Mouse (Mus musculus): Measurements from ENCODE around the gene Tedc1. TPM values are rescaled to one million over a fixed set of nuclear protein-coding genes. Genes with fewer than 3 reads are reported as not detected.

The Tedc1 gene
- polyA plus RNA-seq, 1 experiment = 1.3 TPM

- Histone ChIP-seq H3K4me1 (ENCODE audit: control insufficient read depth, insufficient read depth, low read length) (no peaks in the 10 kb centered on the region), H3K27ac (ENCODE audit: insufficient read depth, low read depth, low read length) (no peak overlapping the region), H3K27me3 (replicated peaks; ENCODE audit: control insufficient read depth, insufficient read depth, low read length) (no peaks in the 10 kb centered on the region), H3K36me3 (ENCODE audit: control insufficient read depth, insufficient read depth, low read length) (no peaks in the 10 kb centered on the region), H3K4me3 (ENCODE audit: insufficient read depth, low read depth, low read length) (no peak overlapping the region)
- TF ChIP-seq CTCF (conservative IDR thresholded peaks at IDR 0.05; ENCODE audit: insufficient read depth, insufficient read length, low read depth, low read length) (peak; percentile 87), POLR2A (IDR thresholded peaks at IDR 0.05; ENCODE audit: low read depth, low read length) (no peak)
- 83% methylated on average over 20 of the region's 20 CpGs for WGBS
- peak; percentile 81 for DNase-seq
These were observed 36.5 kb upstream of the Tedc1 start for GRCm38 (mm10) chr12:113119516-113120410.

GRCm38 (mm10) chr12:113124726-113125125, 31.5 kb upstream of the Tedc1 start:
- no peak for TF ChIP-seq POLR2A (IDR thresholded peaks at IDR 0.05; ENCODE audit: low read depth, low read length)
- TF ChIP-seq CTCF (conservative IDR thresholded peaks at IDR 0.05; ENCODE audit: insufficient read depth, insufficient read length, low read depth, low read length) = no peak
- Histone ChIP-seq H3K27me3 (replicated peaks; ENCODE audit: control insufficient read depth, insufficient read depth, low read length) (no peaks in the 10 kb centered on the region), H3K4me3 (ENCODE audit: insufficient read depth, low read depth, low read length) (no peak overlapping the region), H3K27ac (ENCODE audit: insufficient read depth, low read depth, low read length) (no peak overlapping the region), H3K36me3 (ENCODE audit: control insufficient read depth, insufficient read depth, low read length) (no peaks in the 10 kb centered on the region), H3K4me1 (ENCODE audit: control insufficient read depth, insufficient read depth, low read length) (no peaks in the 10 kb centered on the region)
- WGBS = 72% methylated on average over 6 of the region's 6 CpGs
- no peak for DNase-seq

GRCm38 (mm10) chr12:113130732-113131131, 25.5 kb upstream of the Tedc1 start:
- Histone ChIP-seq H3K27ac (ENCODE audit: insufficient read depth, low read depth, low read length) (no peak overlapping the region), H3K36me3 (ENCODE audit: control insufficient read depth, insufficient read depth, low read length) (peaks cover 1% of the 10 kb centered on the region; the same call in 1 of the 2 replicates), H3K4me1 (ENCODE audit: control insufficient read depth, insufficient read depth, low read length) (no peaks in the 10 kb centered on the region), H3K27me3 (replicated peaks; ENCODE audit: control insufficient read depth, insufficient read depth, low read length) (no peaks in the 10 kb centered on the region), H3K4me3 (ENCODE audit: insufficient read depth, low read depth, low read length) (no peak overlapping the region)
- TF ChIP-seq CTCF (conservative IDR thresholded peaks at IDR 0.05; ENCODE audit: insufficient read depth, insufficient read length, low read depth, low read length) = no peak
- TF ChIP-seq POLR2A (IDR thresholded peaks at IDR 0.05; ENCODE audit: low read depth, low read length) = no peak
- WGBS = 97% methylated on average over 8 of the region's 8 CpGs
- no peak for DNase-seq

GRCm38 (mm10) chr12:113131601-113132000, 24.6 kb upstream of the Tedc1 start:
- Histone ChIP-seq H3K27me3 (replicated peaks; ENCODE audit: control insufficient read depth, insufficient read depth, low read length) (no peaks in the 10 kb centered on the region), H3K27ac (ENCODE audit: insufficient read depth, low read depth, low read length) (no peak overlapping the region), H3K4me3 (ENCODE audit: insufficient read depth, low read depth, low read length) (no peak overlapping the region), H3K36me3 (ENCODE audit: control insufficient read depth, insufficient read depth, low read length) (peaks cover 1% of the 10 kb centered on the region; the same call in 1 of the 2 replicates), H3K4me1 (ENCODE audit: control insufficient read depth, insufficient read depth, low read length) (no peaks in the 10 kb centered on the region)
- 96% methylated on average over 14 of the region's 14 CpGs for WGBS
- DNase-seq = no peak
- TF ChIP-seq POLR2A (IDR thresholded peaks at IDR 0.05; ENCODE audit: low read depth, low read length) (no peak), CTCF (conservative IDR thresholded peaks at IDR 0.05; ENCODE audit: insufficient read depth, insufficient read length, low read depth, low read length) (no peak)

- H3K27ac ChIP-seq (ENCODE audit: insufficient read depth, low read depth, low read length) = no peak overlapping the region
- H3K27me3 ChIP-seq (replicated peaks; ENCODE audit: control insufficient read depth, insufficient read depth, low read length) = no peaks in the 10 kb centered on the region
- H3K36me3 ChIP-seq (ENCODE audit: control insufficient read depth, insufficient read depth, low read length) = peaks cover 1% of the 10 kb centered on the region; the same call in 1 of the 2 replicates
- no peaks in the 10 kb centered on the region for H3K4me1 ChIP-seq (ENCODE audit: control insufficient read depth, insufficient read depth, low read length)
- no peak overlapping the region for H3K4me3 ChIP-seq (ENCODE audit: insufficient read depth, low read depth, low read length)
- peak; percentile 70 for DNase-seq
- TF ChIP-seq CTCF (conservative IDR thresholded peaks at IDR 0.05; ENCODE audit: insufficient read depth, insufficient read length, low read depth, low read length) = no peak
- no peak for TF ChIP-seq POLR2A (IDR thresholded peaks at IDR 0.05; ENCODE audit: low read depth, low read length)
- WGBS = 23% methylated on average over 2 of the region's 2 CpGs
These were observed 23.7 kb upstream of the Tedc1 start for GRCm38 (mm10) chr12:113132567-113132966.

GRCm38 (mm10) chr12:113133260-113133659, 23.0 kb upstream of the Tedc1 start:
- no peak for DNase-seq
- Histone ChIP-seq H3K36me3 (ENCODE audit: control insufficient read depth, insufficient read depth, low read length) (peaks cover 1% of the 10 kb centered on the region; the same call in 1 of the 2 replicates), H3K27me3 (replicated peaks; ENCODE audit: control insufficient read depth, insufficient read depth, low read length) (no peaks in the 10 kb centered on the region), H3K4me1 (ENCODE audit: control insufficient read depth, insufficient read depth, low read length) (no peaks in the 10 kb centered on the region), H3K4me3 (ENCODE audit: insufficient read depth, low read depth, low read length) (no peak overlapping the region), H3K27ac (ENCODE audit: insufficient read depth, low read depth, low read length) (no peak overlapping the region)
- 86% methylated on average over 9 of the region's 9 CpGs for WGBS
- no peak for TF ChIP-seq CTCF (conservative IDR thresholded peaks at IDR 0.05; ENCODE audit: insufficient read depth, insufficient read length, low read depth, low read length)

GRCm38 (mm10) chr12:113133861-113134403, 22.3 kb upstream of the Tedc1 start:
- 65% methylated on average over 5 of the region's 5 CpGs for WGBS
- Histone ChIP-seq H3K27ac (ENCODE audit: insufficient read depth, low read depth, low read length) (no peak overlapping the region), H3K36me3 (ENCODE audit: control insufficient read depth, insufficient read depth, low read length) (peaks cover 1% of the 10 kb centered on the region; the same call in 1 of the 2 replicates)

More at GRCm38 (mm10) chr12:113133861-113134403, 22.3 kb upstream of the Tedc1 start:
- no peak for DNase-seq
- no peaks in the 10 kb centered on the region for H3K4me1 ChIP-seq (ENCODE audit: control insufficient read depth, insufficient read depth, low read length)
- no peaks in the 10 kb centered on the region for H3K27me3 ChIP-seq (replicated peaks; ENCODE audit: control insufficient read depth, insufficient read depth, low read length)
- TF ChIP-seq CTCF (conservative IDR thresholded peaks at IDR 0.05; ENCODE audit: insufficient read depth, insufficient read length, low read depth, low read length) = no peak
- no peak for TF ChIP-seq POLR2A (IDR thresholded peaks at IDR 0.05; ENCODE audit: low read depth, low read length)
- H3K4me3 ChIP-seq (ENCODE audit: insufficient read depth, low read depth, low read length) = no peak overlapping the region
